Mouse (Mus musculus) spleen, adult 2 months (tissue): ENCODE measurements around the gene D17H6S53E. TPM values are rescaled to one million over a fixed set of nuclear protein-coding genes. Genes with fewer than 3 reads are reported as not detected.

ENCODE experiments used
- DNase-seq, 2 experiments: peaks; one replicate each; pipeline versions ENCODE4 v3.0.0 to v3.0.0-alpha.2; 2012 to 2021; ENCODE audit warnings: low spot score in 2 of 2, low read depth in 1 of 2
- H3K27ac ChIP-seq: fragments of 200-500 bp; 2 replicates; pipeline ENCODE4 v1.5.1; 2012; ENCODE audit warnings: low read length, inconsistent platforms; ENCODE audit not compliant: insufficient read depth
- H3K27me3 ChIP-seq: fragments of 200-500 bp; 2 replicates; pipeline ENCODE4 v1.6.1; 2012; ENCODE audit warnings: mild to moderate bottlenecking, moderate library complexity, low read length, inconsistent platforms; ENCODE audit not compliant: control insufficient read depth, insufficient read depth
- H3K36me3 ChIP-seq: fragments of 200-500 bp; 2 replicates; pipeline ENCODE4 v1.6.1; 2012; ENCODE audit warnings: mild to moderate bottlenecking, low read length, inconsistent platforms; ENCODE audit not compliant: control insufficient read depth, insufficient read depth
- H3K4me1 ChIP-seq: fragments of 200-500 bp; 2 replicates; pipeline ENCODE4 v1.6.1; 2011; ENCODE audit warnings: inconsistent platforms; ENCODE audit not compliant: control insufficient read depth, insufficient read depth, insufficient read length
- H3K4me3 ChIP-seq: fragments of 200-500 bp; 2 replicates; pipeline ENCODE4 v1.5.1; 2011; ENCODE audit warnings: mild to moderate bottlenecking, inconsistent platforms; ENCODE audit not compliant: insufficient read depth, insufficient read length; ENCODE audit errors: extremely low read depth
- CTCF ChIP-seq: fragments of 200-500 bp; IDR thresholded peaks from 2 replicates; pipeline ENCODE4 v1.5.1; 2011; ENCODE audit warnings: mild to moderate bottlenecking, inconsistent platforms; ENCODE audit not compliant: insufficient read depth, insufficient read length, insufficient replicate concordance; ENCODE audit errors: extremely low read depth
- POLR2A ChIP-seq: fragments of 200-500 bp; IDR thresholded peaks from 2 replicates; pipeline ENCODE4 v1.6.1; 2011; ENCODE audit warnings: low read depth, low read length, inconsistent platforms
- WGBS: fragments of 180-500 bp; shearing (Covaris S2); methylation state at CpG from one replicate; pipeline ENCODE4 v1.1.7; 2018; 5-methylcytosine and 5-hydroxymethylcytosine counted together
- polyA plus RNA-seq: library from polyadenylated mRNA; depleted of rRNA; stranded (reverse); fragments of >200 nt; gene quantifications from 2 replicates; pipeline ENCODE4 v1.2.3, GENCODE M21; 2012

The D17H6S53E gene
- polyA plus RNA-seq, 1 experiment = 10.0 TPM

- no peaks in the 10 kb centered on the region; the same call in 1 of the 2 replicates for H3K4me1 ChIP-seq
- TF ChIP-seq POLR2A (no peak), CTCF (no peak)
- no peaks in the 10 kb centered on the region for H3K36me3 ChIP-seq
- DNase-seq = no peak
- H3K27me3 ChIP-seq = no peaks in the 10 kb centered on the region
- WGBS = 89% methylated on average over 4 of the region's 4 CpGs
- H3K4me3 ChIP-seq = no peak overlapping the region
- no peak overlapping the region for H3K27ac ChIP-seq
These were observed 45.5 kb upstream of the D17H6S53E start for GRCm38 (mm10) chr17:35080710-35081109.

GRCm38 (mm10) chr17:35082841-35083576 lies 43.2 kb upstream of the D17H6S53E start:
- WGBS = 92% methylated on average over 16 of the region's 16 CpGs
- Histone ChIP-seq H3K4me3 (no peak overlapping the region), H3K36me3 (no peaks in the 10 kb centered on the region), H3K4me1 (no peaks in the 10 kb centered on the region), H3K27ac (no peak overlapping the region), H3K27me3 (no peaks in the 10 kb centered on the region)
- no peak for TF ChIP-seq CTCF
- no peak for TF ChIP-seq POLR2A
- DNase-seq = no peak

GRCm38 (mm10) chr17:35083929-35084497 lies 42.2 kb upstream of the D17H6S53E start:
- no peaks in the 10 kb centered on the region for H3K4me1 ChIP-seq
- no peaks in the 10 kb centered on the region for H3K27me3 ChIP-seq
- no peaks in the 10 kb centered on the region for H3K36me3 ChIP-seq
- 62% methylated on average over 3 of the region's 3 CpGs for WGBS
- H3K27ac ChIP-seq = no peak overlapping the region
- no peak overlapping the region for H3K4me3 ChIP-seq
- no peak for DNase-seq
- TF ChIP-seq CTCF = no peak

- no peaks in the 10 kb centered on the region for H3K36me3 ChIP-seq
- WGBS = 80% methylated on average over 7 of the region's 7 CpGs
- no peak within 1 kb of the TSS for H3K27ac ChIP-seq
- TF ChIP-seq CTCF = no peak
- TF ChIP-seq POLR2A = no peak
- H3K4me1 ChIP-seq = peaks cover 3% of the 10 kb centered on the region; the same call in 1 of the 2 replicates
- H3K27me3 ChIP-seq = no peaks in the 10 kb centered on the region
- H3K4me3 ChIP-seq = no peak within 1 kb of the TSS
- DNase-seq = no peak
These were observed 40.8 kb upstream of the D17H6S53E start, which contains the start of gene Ly6g6f for GRCm38 (mm10) chr17:35085208-35085865. Ly6g6f (minus strand) TSS chr17:35085610.

- TF ChIP-seq CTCF (no peak), POLR2A (no peak)
- Histone ChIP-seq H3K27me3 (no peaks in the 10 kb centered on the region), H3K4me1 (peaks cover 5% of the 10 kb centered on the region; the same call in 1 of the 2 replicates), H3K27ac (no peak overlapping the region), H3K4me3 (no peak overlapping the region), H3K36me3 (peaks cover 7% of the 10 kb centered on the region)
- 48% methylated on average over 2 of the region's 2 CpGs for WGBS
- no peak for DNase-seq
These were observed 38.0 kb upstream of the D17H6S53E start for GRCm38 (mm10) chr17:35088151-35088550.

GRCm38 (mm10) chr17:35088825-35089644 lies 37.1 kb upstream of the D17H6S53E start, which contains the start of gene Abhd16a:
Abhd16a (plus strand) TSS chr17:35089263.
- peaks cover 9% of the 10 kb centered on the region for H3K36me3 ChIP-seq
- H3K27me3 ChIP-seq = no peaks in the 10 kb centered on the region
- 0 out of 2 replicates have a peak, but pooled peaks have one; percentile 0 for TF ChIP-seq CTCF
- TF ChIP-seq POLR2A = peak; percentile 72
- H3K27ac ChIP-seq = peak within 1 kb of the TSS; percentile 99
- H3K4me1 ChIP-seq = peaks cover 5% of the 10 kb centered on the region; the same call in 1 of the 2 replicates
- WGBS = 2% methylated on average over 67 of the region's 67 CpGs
- H3K4me3 ChIP-seq = peak within 1 kb of the TSS; percentile 98
- DNase-seq = peak; percentile 88 to 91
